Mouse (Mus musculus) CD4-positive helper T cell, adult 2 months (primary cell): ENCODE results near the gene Crabp2.

Source experiments
- DNase-seq: peaks from one replicate; pipeline ENCODE4 v3.0.0-alpha.2; 2012; ENCODE audit warnings: low read depth, missing footprints, low spot score

Gene Crabp2

GRCm38 (mm10) chr3:87927452-87927851 is 21.0 kb upstream of the Crabp2 start:
- DNase-seq, result no peak

DNA sequence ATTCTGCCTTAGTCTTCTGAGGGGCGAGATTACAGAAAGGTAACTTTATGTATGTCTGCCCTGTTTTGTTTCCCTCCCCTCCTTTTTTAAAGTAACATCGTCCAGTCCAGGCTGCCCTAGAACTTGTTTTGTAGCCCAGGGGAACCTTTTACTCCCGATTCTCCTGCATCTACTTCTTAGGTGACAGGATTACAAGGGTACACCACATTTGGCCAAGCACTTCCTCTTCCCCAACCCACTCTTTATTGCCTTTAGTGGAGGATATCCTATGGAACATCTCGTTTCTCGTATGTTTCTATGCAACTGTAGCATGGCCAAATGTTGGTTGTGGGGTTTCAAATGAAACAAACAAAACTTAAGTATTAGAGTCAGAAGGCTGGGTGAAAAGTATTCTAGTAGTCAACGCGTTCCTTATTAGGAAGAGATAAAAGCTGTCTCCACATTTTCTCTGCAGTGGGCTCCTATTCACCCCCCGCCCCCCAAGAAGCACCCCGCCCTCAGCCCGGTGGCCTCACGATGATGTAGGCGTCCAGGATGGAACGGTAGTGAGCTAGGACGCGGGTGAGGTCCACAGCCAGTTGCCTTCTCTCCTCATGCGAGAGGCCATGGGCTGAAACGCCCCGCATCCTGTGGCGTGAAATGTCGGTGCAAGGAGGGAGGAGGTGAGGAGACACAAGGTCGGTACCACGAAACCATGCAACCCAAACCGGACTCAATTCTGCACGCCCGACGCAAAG is 19.0 kb upstream of the Crabp2 start:
- no peak for DNase-seq

- peak; percentile 98 for DNase-seq
These were observed 18.2 kb upstream of the Crabp2 start, which contains the start of the genes Isg20l2 and Rrnad1 for GRCm38 (mm10) chr3:87930078-87930795. Isg20l2 (plus strand) TSS chr3:87930314. Rrnad1 (minus strand) TSS chr3:87930717.

- no peak for DNase-seq
These were observed 14.4 kb upstream of the Crabp2 start for GRCm38 (mm10) chr3:87934026-87934425.

GRCm38 (mm10) chr3:87934501-87934900 is 14.0 kb upstream of the Crabp2 start:
- no peak for DNase-seq

DNA sequence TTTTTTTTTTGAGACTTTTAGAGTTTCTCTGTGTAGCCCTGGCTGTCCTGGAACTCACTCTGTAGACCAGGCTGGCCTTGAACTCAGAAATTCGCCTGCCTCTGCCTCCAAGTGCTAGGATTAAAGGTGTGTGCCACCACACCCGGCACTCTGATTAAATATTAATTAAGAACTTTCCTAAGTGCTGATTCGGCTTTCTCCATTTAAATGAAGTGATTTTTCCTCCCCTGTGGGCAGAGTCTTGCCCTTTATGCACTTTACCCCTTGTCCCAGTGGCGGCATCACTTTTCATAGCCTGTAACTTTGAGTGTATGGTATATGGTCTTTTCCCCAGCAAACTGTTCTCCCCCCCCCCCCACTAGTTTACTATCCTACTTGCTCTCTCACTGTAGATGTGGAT is 13.3 kb upstream of the Crabp2 start:
- DNase-seq, result no peak

DNA sequence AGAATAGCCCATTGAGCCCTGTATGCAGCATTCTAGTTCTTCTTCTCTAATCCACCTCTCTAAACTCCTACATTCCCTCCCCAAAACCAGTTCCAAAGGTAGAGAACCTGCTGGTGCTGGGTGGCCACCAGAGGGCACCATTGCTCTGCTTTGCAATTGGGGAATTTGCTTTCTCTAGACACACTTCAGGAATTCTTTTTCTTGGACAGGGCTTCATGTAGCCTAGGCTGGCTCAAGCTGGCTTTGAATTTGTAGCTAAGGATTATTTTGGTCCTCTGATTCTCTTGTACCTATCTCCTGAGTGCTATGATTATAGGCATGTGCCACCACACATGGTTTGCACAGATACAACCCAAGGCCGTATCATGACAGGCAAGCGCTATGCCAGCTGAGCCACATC is 12.7 kb upstream of the Crabp2 start:
- DNase-seq, result peak; percentile 51

GRCm38 (mm10) chr3:87940611-87941010 is 7.9 kb upstream of the Crabp2 start:
- no peak for DNase-seq

DNA sequence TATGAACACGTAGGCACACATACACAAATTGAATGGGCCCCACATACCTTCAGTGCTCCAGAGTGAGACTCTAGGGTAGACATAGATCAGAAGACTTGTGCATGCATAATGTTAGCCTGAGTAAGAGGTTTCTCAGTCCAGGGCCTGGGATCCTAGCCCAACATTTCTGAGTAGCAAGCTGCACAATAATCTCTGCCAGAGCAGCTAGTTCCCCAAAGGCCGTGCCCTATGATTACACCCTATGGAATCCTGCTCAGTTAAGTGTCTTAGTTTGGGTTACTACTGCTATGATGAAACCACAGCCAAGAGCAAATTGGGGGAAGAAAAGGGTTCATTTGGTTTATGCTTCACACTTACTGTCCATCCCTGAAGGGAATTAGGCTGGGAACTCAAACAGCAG is 6.0 kb upstream of the Crabp2 start:
- DNase-seq, result no peak

- DNase-seq, result no peak
These were observed 4.9 kb upstream of the Crabp2 start for GRCm38 (mm10) chr3:87943586-87943985.

DNA sequence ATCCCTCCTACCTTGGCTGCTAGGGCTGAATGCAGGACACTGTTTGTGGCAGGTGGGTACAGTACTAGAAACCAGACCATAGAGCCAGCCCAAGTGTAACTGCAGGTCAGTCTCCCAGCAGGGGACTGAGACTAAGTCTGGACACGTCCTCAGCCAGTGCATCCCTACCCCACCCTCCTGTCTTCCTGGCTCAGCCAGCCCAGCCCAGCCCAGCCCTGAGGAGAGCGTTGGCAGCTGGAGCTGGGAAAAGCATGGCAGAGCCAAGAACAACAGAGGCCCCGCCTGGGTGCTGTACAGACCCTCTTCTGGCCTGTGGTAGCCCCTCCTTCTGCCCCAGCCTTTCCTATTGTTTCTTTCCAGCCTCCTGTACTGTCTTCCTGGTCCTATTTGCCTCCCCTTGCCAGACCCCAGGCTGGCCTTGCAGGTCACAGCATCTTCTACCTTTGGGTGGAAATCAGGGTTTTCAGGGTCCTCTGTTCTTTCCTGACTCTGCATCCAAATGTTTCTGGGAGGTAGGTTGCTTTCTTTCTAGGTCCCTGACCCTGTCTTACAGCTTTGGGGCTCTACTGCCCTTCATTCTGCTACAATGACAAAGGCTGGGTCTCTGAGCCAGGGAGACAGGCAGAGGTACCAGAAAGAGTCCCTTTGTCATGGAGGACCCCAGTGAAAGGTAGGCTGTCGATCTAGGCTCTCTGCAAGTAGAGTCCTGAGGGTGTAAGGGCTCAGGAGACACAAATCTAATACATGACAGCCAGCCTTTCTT is 3.4 kb upstream of the Crabp2 start:
- no peak for DNase-seq

- DNase-seq, result no peak
These were observed 2.5 kb upstream of the Crabp2 start for GRCm38 (mm10) chr3:87945781-87946540.

- DNase-seq, result no peak
These were observed 2.0 kb upstream of the Crabp2 start for GRCm38 (mm10) chr3:87946541-87946860.

DNA sequence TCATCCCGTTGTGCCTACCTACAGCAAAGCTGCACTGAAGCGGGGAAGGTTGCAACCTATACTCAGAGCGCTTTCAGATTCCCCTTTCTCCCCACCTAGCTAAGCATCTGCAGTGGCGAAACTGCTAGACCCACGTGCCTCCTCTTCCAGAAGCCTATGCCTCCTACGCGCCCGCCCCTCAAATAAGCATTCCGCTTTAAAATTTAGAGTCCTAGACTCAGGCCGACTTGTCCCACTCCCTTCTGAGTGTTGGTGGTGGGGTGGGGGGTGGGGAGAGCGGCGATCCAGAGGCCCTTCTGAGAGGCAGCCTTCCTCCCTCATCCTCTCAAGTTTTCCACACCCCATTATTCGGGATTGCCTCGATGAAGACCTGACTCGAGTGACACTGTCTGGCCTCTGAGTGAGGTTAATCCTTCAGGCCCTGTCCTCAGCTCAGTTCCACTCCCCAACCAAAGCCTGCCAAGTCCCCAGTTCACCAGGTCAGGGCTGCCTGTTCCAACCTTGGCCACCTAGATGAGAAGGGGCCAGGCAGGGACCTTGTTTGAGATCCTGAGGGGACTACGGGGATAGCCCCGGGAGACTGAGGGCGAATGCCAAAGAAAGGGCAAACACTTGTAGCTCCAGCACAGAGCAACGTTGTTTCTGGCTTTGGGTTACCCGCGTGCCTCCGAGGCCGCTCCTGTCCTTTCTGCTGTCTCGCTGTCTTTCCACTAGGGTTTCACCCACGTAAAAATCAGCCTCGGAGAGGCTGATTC is 1.2 kb upstream of the Crabp2 start:
- DNase-seq, result peak; percentile 39

DNA sequence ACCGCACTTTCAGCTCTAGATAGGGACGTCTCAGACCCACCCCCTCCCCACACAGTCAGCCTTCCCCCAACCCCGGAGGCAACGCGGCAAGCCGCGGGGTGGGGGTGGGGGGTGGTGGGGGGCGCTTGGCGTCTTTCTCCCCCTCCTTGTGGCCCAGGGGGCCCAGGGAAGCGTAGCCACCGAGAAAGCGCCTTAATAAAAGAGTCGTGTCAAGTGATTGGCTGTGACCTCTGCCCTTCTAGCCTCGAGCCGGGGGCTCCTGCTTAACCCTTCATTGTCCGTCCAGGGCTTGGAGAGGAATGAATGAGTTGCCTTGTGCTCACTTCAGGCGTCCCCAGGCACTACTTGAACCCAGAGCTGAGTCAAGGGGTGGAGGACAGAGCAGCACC is 661 bp upstream of the Crabp2 start:
- DNase-seq, result no peak

GRCm38 (mm10) chr3:87949266-87949954 is 944 bp downstream of the Crabp2 start:
- DNase-seq, result no peak

- DNase-seq, result no peak
These were observed 1.6 kb downstream of the Crabp2 start for GRCm38 (mm10) chr3:87949955-87950515.

DNA sequence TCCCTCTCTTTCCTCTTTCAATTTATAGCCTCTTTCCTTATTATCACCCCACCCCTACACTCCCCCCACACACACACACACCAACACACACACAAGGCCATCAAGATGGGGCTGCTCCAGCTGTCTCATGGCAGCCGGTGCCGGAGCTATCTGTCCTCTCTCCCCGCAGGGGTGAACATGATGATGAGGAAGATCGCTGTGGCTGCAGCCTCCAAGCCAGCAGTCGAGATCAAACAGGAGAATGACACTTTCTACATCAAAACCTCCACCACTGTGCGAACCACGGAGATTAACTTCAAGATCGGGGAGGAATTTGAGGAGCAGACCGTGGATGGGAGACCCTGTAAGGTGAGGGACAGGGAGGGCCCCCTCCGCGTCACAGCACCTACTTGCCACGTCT is 3.5 kb downstream of the Crabp2 start:
- DNase-seq, result no peak

- no peak for DNase-seq
These were observed 4.0 kb downstream of the Crabp2 start for GRCm38 (mm10) chr3:87952440-87952839.

GRCm38 (mm10) chr3:87958056-87958455 is 9.6 kb downstream of the Crabp2 start:
- DNase-seq, result no peak
